Mouse (Mus musculus): ENCODE data around the gene Flad1.

DNA sequence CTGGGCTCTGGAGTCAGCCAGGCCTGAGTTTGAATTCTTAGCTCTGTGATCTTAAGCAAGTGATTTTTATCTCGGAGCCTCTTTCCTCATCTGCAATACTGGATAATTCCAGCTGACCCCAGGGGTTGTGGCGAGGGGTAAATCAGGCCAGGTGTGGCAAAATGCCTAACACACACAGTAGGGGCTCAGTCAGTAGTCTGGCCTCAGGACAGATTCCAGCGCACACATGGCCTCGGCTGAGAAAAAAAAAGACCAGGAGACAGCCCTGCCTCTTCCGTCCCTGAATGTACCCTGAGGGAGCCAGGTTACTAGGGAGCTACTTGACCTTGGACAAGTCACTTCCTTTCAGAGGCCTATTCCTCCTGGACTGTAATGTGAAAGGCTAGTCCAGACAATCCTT is 28.7 kb downstream of the Flad1 start:
- TF ChIP-seq CTCF (IDR thresholded peaks at IDR 0.05; ENCODE audit: low read depth) (no peak), EP300 (IDR thresholded peaks at IDR 0.05; ENCODE audit: low read depth) (no peak)

Data from heart, postnatal 0 days (tissue).